Mouse (Mus musculus) testis, postnatal 10 days (tissue): Measurements from ENCODE around the gene Jam2.

Experiments
- DNase-seq: peaks from one replicate; pipeline ENCODE4 v3.0.0; 2021; ENCODE audit warnings: low spot score

Gene Jam2

DNA sequence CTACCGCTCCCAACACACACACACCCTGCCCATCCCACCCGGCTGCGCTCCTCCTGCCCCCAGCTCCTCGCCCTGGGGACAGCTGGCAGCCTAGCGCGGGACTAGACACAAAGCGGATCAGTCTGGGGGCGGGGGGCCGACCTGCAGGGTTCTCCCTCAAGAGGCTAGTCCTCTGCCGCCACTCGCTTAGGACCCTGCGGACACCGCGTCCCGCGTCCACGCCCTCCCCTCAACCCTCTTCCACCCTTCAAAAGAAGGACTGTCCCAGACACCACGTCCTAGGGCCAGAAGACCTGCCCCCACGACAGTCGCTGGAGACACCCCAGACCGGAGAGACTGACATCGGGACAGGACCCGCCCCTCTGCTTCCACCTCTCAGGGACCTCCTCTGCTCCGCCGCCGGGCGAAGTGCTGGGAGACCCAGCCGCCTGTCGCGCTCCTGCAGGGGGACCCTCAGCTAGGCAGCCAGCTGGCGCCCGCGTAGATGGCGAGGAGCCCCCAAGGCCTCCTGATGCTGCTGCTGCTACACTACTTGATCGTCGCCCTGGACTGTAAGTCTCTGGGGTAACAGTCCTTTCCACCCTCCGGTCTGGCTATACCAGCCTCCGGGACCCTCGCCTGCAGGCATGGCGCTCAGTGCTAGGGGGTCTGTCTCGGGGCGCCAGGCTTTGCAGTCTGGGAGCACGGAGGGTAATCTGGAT, at the start of gene Jam2:
Gene Jam2 (plus strand): TSS at position 121 of the 701 bp plus-strand sequence.
- DNase-seq, result peak; percentile 79

DNA sequence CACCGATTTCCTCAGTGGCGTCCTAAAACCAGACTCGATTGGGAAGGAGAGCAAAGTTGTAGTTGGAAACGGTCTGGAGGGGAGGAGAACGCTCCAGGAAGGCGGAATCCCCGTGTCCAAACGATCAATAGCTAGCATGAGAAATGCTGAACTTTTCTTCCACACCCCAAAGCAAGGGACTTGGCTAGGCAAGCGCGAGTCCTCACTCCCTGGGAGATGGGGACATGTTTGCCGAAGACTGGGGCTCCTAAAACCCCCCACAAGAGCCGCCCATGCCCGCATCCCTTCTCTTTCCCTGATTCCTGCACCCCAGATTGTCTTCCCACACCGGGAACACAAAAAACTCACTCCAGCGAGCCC, 39.1 kb upstream of the Jam2 start:
- no peak for DNase-seq

DNA sequence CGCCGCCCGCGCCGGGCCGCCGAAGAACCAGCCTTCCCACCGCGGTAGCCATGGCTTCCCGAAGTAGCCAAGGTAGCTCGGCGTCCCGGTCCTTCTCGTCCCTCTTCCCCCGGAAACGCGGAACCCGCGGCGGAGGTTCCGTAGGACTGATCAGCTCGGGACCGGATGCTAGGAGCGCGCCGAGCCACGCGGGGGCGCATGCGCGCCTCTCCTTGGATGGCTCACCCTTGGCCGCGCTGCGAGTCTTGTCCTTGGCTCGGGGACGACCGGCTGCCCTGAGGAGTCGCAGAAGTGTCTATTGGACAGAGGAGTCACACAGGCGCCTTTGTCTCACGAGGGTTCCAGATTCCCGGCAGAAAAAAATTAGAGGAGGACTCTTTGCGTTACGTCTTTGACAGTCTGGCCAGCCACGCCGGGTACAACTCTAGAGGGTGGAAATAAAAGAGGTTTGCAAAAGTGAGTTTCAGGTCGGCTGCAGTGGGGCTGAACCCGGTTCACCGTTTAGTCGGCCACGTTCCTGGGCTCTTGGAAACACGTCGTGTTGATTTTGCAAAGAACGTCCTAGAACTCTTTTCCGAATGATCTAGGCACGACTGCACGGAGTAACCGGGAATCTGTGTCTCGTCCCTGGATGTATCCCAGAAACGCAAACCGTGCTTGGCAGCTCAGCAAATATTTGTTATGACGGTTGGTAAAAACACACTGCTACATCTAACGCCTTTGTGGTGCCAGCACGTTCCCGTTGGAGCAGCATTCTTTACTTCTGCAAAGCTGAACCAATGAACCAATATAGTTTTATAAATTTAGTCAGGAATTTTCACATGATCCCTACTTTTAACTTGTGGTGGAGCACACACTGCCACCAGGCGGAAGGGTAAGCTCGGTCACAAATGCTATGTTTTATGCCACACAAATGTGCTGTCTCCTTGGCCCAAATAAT, 38.5 kb upstream of the Jam2 start, which contains the start of gene Mrpl39:
Gene Mrpl39 (minus strand): TSS at position 577 of the 940 bp plus-strand sequence.
- peak; percentile 97 for DNase-seq

DNA sequence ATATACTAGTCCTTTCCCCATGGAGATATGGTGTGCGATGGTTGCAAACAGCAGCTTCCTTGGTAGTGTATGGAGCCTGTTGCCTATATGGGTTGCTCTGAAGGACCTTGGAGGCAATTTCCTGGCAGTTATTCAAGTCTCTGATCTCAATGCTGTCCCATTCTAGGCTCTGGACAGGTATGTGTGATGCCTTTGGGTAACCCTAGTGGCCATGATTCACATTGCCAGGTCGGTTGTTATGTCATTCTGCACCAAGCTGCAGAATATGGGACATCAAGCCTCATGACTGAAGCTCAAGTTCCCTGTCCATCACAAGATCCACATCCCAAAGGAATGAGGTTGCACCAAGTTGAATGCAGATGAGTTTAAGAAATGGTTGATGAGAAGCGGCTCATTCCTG, 36.6 kb upstream of the Jam2 start:
- DNase-seq, result no peak

DNA sequence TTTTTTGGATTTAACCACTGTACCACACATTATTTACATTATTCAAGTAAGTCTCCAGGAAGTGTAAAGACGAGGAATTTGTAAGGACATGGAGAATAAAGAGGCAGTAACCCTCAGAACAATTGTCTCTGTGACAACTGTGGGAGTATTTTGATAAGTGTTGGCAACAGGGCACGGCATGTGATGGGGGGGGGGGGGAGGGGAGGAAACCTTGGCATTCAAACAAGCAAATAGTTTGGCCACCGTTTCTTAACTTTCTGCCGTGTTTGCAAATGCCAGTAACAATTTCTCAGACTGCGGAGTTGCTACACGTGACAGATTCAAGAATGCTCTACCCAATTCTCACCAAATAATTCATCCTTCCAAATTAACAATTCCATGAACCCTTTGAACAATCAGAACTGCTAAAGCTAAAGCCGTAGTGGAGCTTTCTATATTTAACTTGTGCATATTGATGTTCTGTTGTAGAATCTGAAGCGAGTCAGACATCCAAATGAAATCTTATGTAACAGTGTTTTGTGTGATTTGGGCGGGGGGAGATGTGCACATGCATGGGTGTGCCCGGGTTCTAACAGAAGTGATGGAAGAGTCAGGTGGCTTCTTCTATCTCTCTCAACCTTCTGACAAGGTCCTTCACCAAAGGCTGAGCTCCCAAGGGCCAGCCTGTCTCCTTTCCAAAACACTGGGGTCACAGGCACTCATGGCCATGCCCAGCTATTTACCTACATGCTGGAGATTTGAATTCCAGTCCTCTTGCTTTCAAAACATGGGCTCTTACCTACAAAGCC, 29.0 kb upstream of the Jam2 start:
- no peak for DNase-seq

DNA sequence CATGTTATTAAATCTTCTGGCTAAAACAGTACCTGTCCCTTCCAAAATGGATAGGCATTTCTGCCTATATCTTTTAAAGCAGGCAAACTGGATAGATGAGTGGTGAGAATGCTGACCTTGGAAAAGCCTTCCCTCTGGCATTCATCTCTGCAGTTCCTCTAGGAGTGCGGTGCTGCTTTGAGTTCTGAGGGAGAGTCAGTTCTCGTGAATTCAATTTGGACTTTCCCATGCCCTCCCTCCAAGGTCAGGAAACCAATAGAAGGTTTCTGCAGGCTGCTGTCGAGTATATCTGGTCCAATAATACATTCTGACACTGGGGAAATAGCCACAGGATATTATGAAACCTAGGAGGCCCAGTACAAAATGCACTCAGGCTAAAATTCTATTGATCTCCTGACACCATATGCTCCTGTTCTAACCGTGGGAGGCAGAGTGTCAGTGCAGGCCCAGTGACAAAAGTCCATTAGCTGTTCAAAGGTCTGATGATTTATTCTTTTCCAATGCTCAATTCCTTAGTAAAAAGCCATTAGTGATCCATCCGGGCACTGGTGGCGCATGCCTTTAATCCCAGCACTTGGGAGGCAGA, 28.1 kb upstream of the Jam2 start:
- DNase-seq, result no peak

DNA sequence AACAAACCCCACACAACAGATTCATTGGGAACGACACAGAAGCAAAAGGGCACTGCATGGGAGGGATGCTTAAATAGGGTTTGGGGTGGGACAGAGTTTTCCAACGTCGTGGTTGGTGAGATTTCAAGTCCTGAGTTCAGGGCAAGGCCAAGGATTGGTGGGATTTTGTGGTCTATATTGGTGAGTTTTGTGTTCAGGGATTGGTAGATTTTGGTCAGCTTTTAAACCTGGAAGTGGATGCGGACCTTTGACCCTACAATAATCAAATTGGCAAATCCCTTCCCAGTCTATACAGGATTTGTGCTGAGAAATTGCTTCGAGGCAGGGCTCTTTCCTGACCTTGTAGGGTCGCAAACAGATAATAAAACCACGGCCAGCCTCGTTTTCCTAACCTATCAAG, 6.0 kb upstream of the Jam2 start:
- no peak for DNase-seq

DNA sequence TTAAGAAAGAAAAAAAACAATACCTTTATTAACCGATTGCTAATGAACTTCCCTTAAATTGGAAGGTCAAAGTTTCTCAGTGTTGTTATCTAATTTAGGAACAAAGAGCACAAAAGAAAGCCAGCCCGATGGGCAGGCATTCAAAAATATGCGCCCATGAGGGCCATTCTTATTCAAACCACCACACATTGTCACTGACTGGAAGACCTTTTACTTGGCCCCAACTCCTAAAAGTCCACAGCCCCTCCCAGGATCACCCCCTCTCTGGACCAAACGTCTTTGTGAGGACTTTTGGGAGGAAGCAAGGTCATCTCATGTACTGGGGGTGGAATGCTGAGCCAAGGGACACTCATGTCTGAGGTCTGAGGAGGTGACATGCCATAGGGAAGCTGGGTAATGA, 4.7 kb upstream of the Jam2 start:
- no peak for DNase-seq

DNA sequence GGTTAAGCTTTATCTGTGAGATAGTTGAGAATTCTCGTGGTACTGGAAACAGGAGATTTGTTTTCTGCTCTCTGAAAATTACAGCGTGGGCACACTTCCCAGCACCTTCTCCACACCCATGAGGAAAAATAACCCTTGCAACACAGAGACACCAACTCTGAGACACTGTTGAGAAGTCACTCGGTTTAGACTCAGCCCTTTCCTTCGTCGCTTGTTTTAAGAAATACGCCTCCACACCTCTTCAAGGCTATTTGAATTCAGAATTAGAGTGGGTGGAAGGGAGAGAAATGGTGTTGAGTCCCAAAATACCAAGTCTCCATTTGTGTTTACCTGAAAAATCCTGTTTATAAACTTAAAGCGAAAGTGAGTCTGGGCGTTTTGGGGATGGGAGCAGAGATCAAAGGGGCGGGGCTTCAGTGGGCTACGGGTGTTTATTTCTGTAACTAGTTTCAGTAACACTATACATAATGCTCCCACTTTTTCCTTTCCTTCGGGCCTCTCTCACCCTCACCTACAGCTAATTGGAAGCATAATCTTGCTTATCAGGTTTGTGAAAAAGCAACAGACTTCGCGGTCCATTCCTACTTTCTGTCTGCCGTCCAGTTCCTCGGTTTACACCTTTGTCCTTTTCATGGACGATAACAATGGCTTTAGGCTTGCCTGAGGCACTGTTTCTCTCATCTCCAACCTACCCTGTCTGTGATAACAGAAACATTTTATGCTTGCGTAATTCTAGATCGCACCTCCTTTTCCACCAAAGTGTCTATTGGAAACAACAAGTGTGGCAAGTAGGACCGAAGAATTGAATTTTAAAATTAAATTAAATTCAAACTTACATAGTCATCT, 4.1 kb upstream of the Jam2 start:
- no peak for DNase-seq

DNA sequence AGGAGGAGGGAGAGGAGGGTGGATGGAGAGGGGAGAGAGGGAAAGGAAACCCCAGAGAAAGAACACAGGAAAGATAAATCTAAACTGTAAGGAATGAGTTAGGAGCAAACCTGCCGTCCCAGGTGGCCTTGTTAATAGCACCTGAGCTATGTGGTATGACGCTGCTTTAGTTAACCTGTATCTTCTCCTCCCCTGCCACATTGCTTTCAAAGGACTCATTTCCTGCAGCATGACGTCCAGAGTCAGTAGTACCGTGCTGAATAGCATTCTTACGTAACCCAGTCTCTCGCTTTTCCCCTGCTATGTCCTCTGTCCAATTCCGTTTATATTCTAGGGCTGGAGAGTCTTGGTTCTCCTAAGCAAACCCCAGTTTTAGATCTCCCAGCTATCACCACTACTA, 3.0 kb upstream of the Jam2 start:
- DNase-seq, result no peak

DNA sequence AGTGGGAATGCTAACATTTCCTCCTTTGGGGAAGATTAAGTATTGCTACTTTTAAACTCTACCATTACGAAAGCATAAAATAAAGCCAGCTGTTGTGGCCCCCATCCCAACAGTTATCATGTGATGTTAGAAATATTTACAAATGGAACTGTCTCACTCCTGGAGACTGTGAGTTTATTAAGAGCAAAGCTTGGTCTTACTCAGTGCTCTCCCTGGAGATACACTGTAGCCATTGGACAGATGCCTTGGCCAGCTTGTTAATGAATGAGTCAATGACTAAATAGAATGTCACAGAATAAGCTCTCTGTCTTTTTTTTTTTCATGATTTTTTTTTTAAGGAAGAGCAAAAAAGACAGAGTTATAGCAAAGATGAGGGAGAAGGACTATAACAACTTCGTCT, 2.5 kb upstream of the Jam2 start:
- DNase-seq, result no peak

DNA sequence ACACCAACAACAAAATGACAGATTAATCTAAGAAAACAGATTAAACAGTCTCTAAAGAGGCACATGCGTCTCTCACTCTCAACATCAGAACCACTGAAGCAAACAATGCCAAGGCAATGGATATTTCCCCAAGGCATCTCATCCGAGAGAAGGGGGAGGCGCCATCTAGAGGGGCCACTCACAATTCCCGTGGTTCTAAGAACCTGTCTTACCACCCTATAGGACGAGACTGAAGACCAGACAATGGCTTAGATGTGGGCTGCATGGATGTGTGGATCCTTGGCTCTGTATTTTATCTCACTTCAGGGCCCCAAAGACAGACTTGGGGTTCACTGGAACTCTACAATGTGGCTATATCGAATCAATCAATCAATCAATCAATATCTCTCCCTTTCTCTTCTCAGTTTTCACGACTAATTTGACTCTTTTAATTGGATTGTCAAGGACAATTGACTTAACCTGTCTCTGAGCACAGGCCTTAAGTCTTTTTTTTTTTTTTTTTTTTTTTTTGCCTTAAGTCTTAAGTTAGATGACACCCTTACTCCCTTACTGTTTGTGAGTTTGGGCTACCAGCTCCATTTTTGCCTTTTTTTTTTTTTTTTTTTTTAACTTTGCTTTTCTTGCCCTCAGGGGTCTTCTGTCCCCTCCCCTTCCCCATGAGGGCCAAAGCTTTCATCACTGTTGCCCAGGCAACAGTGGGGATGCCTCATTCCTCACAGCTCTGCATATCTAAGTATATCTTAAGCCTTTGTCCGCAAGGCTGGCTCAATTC, 1.2 kb upstream of the Jam2 start:
- DNase-seq, result no peak

DNA sequence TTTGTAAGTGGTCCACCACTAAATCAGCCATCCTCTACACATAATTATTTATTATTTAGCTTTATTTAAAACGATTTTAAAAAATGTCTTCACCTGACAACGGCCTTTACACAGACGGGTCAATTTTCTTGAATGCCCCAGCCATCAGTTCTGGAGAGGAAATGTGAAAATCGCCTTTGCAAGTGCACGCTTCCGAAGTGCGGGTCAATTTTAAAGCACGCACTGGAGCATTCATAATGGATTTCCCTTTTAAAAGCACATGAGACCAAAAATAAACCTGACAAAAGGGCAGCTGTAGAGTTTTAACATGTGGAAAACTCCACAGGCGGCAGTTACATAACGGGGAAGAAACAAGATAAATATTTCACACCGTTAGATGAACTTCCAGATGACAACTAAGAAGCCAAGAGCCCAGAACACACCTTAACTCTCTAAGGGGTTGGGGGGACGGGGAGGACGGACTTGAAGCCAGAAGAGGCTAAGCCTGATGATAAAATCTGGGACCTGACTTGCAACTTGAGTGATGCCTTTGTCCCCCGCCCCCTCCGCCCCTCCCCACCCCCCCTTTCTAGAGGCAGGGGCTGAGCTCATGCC, 558 bp upstream of the Jam2 start:
- DNase-seq, result no peak

DNA sequence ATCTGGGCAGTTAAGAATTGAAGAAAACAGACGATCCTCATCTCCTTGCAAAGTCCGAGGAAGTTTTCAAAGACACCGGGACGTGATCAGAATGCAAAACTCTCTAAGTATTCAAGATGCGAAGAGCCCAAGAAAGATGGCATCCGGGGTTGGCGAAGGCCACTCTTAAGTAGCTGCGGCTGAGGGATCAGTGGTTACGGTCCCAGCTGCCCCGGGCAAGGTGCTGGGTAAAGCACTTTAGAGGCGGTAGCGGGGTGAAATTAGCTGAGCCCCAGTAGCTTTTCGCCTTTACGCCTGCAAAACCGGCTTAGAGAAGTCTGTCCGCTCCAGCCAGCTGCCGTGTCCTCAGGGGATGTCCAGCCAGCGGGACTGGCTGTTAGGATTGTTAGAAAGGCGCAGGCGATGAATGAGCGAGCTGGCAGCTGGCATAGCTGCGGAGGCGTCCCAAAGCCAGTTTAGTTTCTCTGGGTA, 873 bp downstream of the Jam2 start:
- peak; percentile 58 for DNase-seq

DNA sequence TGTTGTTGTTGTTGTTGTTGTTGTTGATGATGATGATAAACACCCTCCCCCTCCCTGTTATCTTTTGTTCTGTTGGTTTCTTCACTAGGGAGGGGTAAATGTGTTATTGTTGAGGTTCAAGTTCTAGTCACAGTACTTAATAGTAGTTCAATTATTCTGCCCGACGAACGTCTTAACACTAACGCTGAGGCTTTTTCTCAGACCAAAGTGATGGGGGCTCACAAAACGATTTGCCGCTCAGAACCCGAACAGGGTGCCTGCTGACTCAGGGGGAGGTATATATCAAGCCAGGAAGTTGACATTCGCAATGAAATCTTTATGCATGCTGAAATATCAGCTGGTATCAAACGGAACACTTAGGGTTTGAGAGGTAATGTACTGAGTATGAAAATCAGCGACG, 1.4 kb downstream of the Jam2 start:
- DNase-seq, result no peak

DNA sequence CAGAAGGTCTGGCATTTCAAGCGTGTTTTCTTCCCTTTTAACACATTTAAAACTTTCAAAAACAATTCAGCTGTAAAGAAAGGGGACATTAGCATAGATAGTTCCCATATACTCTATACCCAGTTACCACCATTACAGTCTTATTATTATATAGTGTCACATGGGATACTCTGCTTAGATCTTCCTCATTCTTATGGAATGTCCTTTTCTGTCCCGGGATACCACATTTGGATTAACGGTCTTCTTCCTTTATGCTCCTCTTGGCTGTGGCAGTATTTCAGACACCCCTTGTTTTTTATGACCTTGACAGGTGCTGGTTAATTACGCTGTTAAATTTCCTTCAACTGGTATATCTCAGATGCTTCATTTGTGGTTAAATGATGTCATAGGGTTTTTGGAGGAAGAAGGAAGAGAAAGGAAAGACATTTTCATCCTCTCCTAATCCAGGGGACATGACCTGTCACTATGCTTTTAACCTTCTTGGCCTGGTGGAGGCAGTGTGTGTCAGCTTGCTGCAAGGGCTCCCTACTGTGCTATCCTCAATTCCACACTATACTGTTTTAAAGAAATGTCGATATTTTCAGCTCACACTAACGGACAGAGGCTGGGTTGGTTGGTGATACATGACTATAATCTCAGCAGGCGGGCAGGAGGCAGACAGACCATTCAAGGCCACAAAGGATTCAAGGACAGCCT, 2.3 kb downstream of the Jam2 start:
- DNase-seq, result no peak

DNA sequence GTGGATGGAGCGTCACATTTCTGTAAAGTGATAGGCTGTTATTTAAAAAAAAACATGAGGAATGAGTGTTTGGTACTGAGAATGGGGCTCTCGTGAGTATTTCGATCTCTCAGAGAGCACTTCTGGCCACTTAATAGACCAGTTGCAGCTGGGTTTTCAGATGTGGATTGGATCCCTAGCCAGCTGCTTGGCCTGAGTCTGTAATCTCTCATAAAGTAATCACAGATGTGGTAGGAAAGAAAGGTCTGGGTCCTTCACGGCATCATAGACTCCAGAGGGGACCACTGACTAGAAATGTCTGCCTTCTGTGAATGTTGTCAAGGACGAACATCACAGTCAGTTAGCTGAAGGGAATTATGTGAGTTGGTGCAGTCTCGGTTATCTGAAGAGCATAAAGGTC, 4.5 kb downstream of the Jam2 start:
- no peak for DNase-seq

DNA sequence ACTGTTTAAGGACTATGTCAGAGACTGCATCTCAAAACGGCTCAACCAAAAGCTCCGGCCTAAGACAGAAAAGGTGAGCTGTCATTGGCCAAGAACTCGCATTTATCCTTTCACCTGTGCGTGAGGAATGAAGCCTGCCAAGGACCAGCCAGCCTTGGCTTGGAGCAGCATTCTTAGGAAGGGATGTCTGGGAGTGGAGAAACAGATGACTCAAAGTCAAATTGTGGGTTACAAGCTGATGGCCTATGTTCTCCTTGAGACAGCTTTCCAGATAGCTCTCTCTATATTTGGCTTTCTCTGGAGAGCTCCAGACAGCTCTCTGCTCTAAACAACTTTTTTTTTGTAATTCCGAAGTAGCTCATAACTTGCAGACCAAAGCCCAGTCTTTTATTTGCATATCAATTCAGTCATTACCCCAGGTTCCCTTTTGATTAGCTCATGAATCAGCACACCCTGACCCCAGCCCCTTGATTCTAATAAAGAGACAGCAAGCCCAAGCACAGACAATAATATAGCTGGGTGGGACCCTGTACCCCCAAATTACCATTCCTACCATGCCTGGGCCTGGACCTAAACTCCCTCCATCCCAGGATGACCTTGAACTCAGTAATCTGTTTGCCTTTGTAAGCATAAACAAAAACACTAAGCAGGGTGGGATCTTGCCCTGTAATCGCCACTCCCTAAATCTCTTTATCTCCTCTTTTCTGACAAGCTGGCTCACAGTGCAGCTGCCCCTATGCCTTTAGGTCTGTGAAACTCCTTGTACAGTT, 5.1 kb downstream of the Jam2 start:
- DNase-seq, result no peak

DNA sequence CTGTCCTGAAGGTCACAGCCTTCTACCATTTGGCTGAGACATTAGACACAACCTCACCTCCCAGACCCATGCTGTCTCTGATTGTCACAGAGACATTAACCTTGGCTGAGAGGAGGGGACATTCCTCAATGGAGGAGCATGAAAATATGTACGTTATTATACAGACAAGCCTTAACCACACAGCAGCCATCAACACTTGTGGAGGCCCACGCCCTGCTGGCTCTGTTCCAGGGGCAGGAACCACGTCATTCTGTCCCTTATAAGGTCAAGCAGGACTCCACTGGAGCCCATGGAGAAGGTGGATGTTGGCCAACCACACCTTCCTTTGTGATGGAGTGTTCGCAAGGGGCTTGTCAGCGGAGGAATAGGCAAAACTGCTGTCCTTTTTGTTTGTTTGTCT, 5.8 kb downstream of the Jam2 start:
- DNase-seq, result no peak
